Mouse (Mus musculus): ENCODE measurements around the gene Cpt1b.

GRCm38 (mm10) chr15:89415282-89415681, 10.4 kb downstream of the Cpt1b start:
- TF ChIP-seq CTCF (conservative IDR thresholded peaks at IDR 0.05; ENCODE audit: low read length), result no peak
- TF ChIP-seq NANOG (IDR thresholded peaks at IDR 0.05; ENCODE audit: borderline replicate concordance, low read length), result no peak
- TF ChIP-seq POU5F1 (IDR thresholded peaks at IDR 0.05; ENCODE audit: borderline replicate concordance, low read length), result no peak

All from E14TG2a.4 (cell line).